Mouse (Mus musculus) heart, embryonic 16.5 days (tissue): ENCODE results near the gene Riox1. TPM values are rescaled to one million over a fixed set of nuclear protein-coding genes. Genes with fewer than 3 reads are reported as not detected.

Source experiments
- ATAC-seq: fragments of 200-750 bp; cut with Nextera tagmentation; replicated peaks from 2 replicates; pipeline ENCODE4 v1.8.0; 2017; ENCODE audit warnings: moderate number of reproducible peaks; ENCODE audit not compliant: insufficient read depth, low FRiP score; ENCODE audit errors: extremely low read depth
- H3K27ac ChIP-seq: fragments of 300-500 bp; sonication (generic); 2 replicates; pipeline ENCODE4 v1.5.1; 2014; ENCODE audit warnings: mild to moderate bottlenecking, low read length, control low read depth, moderate library complexity
- H3K27me3 ChIP-seq: fragments of 300-500 bp; sonication (generic); 2 replicates; pipeline ENCODE4 v1.6.1; 2014; ENCODE audit warnings: low read length, mixed read lengths; ENCODE audit not compliant: control insufficient read depth, insufficient read depth
- H3K36me3 ChIP-seq: fragments of 300-500 bp; sonication (generic); 2 replicates; pipeline ENCODE4 v1.6.1; 2014; ENCODE audit not compliant: control insufficient read depth, insufficient read depth
- H3K4me1 ChIP-seq: fragments of 300-500 bp; sonication (generic); 2 replicates; pipeline ENCODE4 v1.6.1; 2014; ENCODE audit warnings: low read length, mixed read lengths; ENCODE audit not compliant: control insufficient read depth, insufficient read depth
- H3K4me2 ChIP-seq: fragments of 300-500 bp; sonication (generic); 2 replicates; pipeline ENCODE4 v1.6.1; 2014; ENCODE audit warnings: low read depth, mild to moderate bottlenecking, control low read depth, low read length
- H3K4me3 ChIP-seq: fragments of 300-500 bp; sonication (generic); 2 replicates; pipeline ENCODE4 v1.5.1; 2014; ENCODE audit warnings: mild to moderate bottlenecking, control low read depth, low read length
- H3K9ac ChIP-seq: fragments of 300-500 bp; sonication (generic); 2 replicates; pipeline ENCODE4 v1.6.1; 2014; ENCODE audit warnings: low read length, control low read depth
- H3K9me3 ChIP-seq: fragments of 300-500 bp; sonication (generic); replicated peaks from 2 replicates; pipeline ENCODE4 v1.6.1; 2016; ENCODE audit warnings: low read length; ENCODE audit not compliant: control insufficient read depth
- WGBS: fragments of 180-500 bp; shearing (Covaris S2); extraction: QIAGEN DNeasy Blood & Tissue Kit; methylation state at CpG from one replicate; pipeline ENCODE4 v1.1.7; 2014; 5-methylcytosine and 5-hydroxymethylcytosine counted together
- polyA plus RNA-seq: library from polyadenylated mRNA; unstranded; fragments of >200 nt; fragmentation: Nextera tagmentation; extraction: Ambion mirVana; gene quantifications from 2 replicates; pipeline ENCODE4 v1.2.1, GENCODE M21; 2015

The Riox1 gene
- polyA plus RNA-seq, 1 experiment from 2014 or later, result 7.9 TPM

GRCm38 (mm10) chr12:83965235-83965634 lies 14.8 kb downstream of the Riox1 start:
- no peak for ATAC-seq
- Histone ChIP-seq H3K9me3 (no peaks in the 10 kb centered on the region), H3K27me3 (no peaks in the 10 kb centered on the region), H3K4me3 (no peak overlapping the region), H3K27ac (no peak overlapping the region), H3K9ac (no peak overlapping the region), H3K4me1 (no peaks in the 10 kb centered on the region), H3K36me3 (no peaks in the 10 kb centered on the region), H3K4me2 (no peak overlapping the region)
- 65% methylated on average over 7 of the region's 7 CpGs for WGBS

GRCm38 (mm10) chr12:83972117-83972516 lies 21.7 kb downstream of the Riox1 start:
- ATAC-seq, result peak; percentile 28; the same call in 1 of the 2 replicates
- WGBS, result 59% methylated on average over 2 of the region's 2 CpGs
- no peaks in the 10 kb centered on the region for H3K27me3 ChIP-seq

GRCm38 (mm10) chr12:83978862-83979261 lies 28.5 kb downstream of the Riox1 start:
- H3K4me1 ChIP-seq, result no peaks in the 10 kb centered on the region
- H3K4me3 ChIP-seq, result no peak overlapping the region
- no peaks in the 10 kb centered on the region for H3K27me3 ChIP-seq
- H3K4me2 ChIP-seq, result no peak overlapping the region
- no peaks in the 10 kb centered on the region for H3K36me3 ChIP-seq
- ATAC-seq, result no peak
- H3K9ac ChIP-seq, result no peak overlapping the region
- H3K27ac ChIP-seq, result no peak overlapping the region
- H3K9me3 ChIP-seq, result peaks cover 4% of the 10 kb centered on the region
- WGBS, result 85% methylated on average over 6 of the region's 6 CpGs

More at GRCm38 (mm10) chr12:83972117-83972516, 21.7 kb downstream of the Riox1 start:
- H3K4me2 ChIP-seq, result no peak overlapping the region
- no peaks in the 10 kb centered on the region for H3K4me1 ChIP-seq
- peaks cover 4% of the 10 kb centered on the region; the same call in 1 of the 2 replicates for H3K9me3 ChIP-seq
- no peak overlapping the region for H3K27ac ChIP-seq
- no peak overlapping the region for H3K9ac ChIP-seq
- H3K36me3 ChIP-seq, result no peaks in the 10 kb centered on the region
- H3K4me3 ChIP-seq, result no peak overlapping the region

GRCm38 (mm10) chr12:83981615-83982014 lies 31.2 kb downstream of the Riox1 start:
- no peak overlapping the region for H3K27ac ChIP-seq
- H3K27me3 ChIP-seq, result no peaks in the 10 kb centered on the region
- H3K9me3 ChIP-seq, result no peaks in the 10 kb centered on the region; the same call in 1 of the 2 replicates
- no peak for ATAC-seq
- no peak overlapping the region for H3K9ac ChIP-seq
- peaks cover 3% of the 10 kb centered on the region for H3K4me1 ChIP-seq
- 79% methylated on average over 4 of the region's 4 CpGs for WGBS
- no peaks in the 10 kb centered on the region for H3K36me3 ChIP-seq
- no peak overlapping the region for H3K4me3 ChIP-seq
- no peak overlapping the region for H3K4me2 ChIP-seq

- H3K27ac ChIP-seq, result no peak within 1 kb of the TSS
- no peak for ATAC-seq
- H3K9me3 ChIP-seq, result no peaks in the 10 kb centered on the region; the same call in 1 of the 2 replicates
- H3K36me3 ChIP-seq, result no peaks in the 10 kb centered on the region
- no peak within 1 kb of the TSS for H3K9ac ChIP-seq
- no peak within 1 kb of the TSS for H3K4me3 ChIP-seq
- no peak within 1 kb of the TSS for H3K4me2 ChIP-seq
- H3K27me3 ChIP-seq, result no peaks in the 10 kb centered on the region
- peaks cover 14% of the 10 kb centered on the region for H3K4me1 ChIP-seq
- 77% methylated on average over 4 of the region's 4 CpGs for WGBS
Observed at GRCm38 (mm10) chr12:83984752-83985151, 34.3 kb downstream of the Riox1 start, which contains the start of gene Heatr4. Gene Heatr4, minus strand, starts transcription at chr12:83984852.

DNA sequence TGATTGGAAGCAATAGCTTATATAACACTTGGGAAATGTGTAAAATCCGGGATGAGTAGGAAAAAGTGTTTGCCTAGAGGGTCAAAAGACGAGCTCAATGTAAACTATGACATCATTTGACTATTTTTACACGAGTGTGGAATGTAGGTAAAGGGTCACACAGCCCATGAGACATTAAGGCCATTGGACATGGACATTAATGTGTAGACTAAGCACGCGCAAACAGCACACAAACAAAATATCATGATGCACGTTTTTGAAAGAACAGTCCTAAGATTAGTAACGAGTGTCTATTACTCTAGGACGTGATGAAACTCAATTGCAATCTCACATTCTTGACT lies 36.8 kb downstream of the Riox1 start:
- no peaks in the 10 kb centered on the region; the same call in 1 of the 2 replicates for H3K9me3 ChIP-seq
- peak overlapping the region; percentile 99 for H3K27ac ChIP-seq
- H3K27me3 ChIP-seq, result no peaks in the 10 kb centered on the region
- WGBS, result 9% methylated on average over 8 of the region's 8 CpGs
- H3K36me3 ChIP-seq, result no peaks in the 10 kb centered on the region
- ATAC-seq, result peak; percentile 64
- H3K9ac ChIP-seq, result peak overlapping the region; percentile 90
- peak overlapping the region; percentile 67 for H3K4me2 ChIP-seq
- H3K4me3 ChIP-seq, result peak overlapping the region; percentile 70
- peaks cover 14% of the 10 kb centered on the region for H3K4me1 ChIP-seq

DNA sequence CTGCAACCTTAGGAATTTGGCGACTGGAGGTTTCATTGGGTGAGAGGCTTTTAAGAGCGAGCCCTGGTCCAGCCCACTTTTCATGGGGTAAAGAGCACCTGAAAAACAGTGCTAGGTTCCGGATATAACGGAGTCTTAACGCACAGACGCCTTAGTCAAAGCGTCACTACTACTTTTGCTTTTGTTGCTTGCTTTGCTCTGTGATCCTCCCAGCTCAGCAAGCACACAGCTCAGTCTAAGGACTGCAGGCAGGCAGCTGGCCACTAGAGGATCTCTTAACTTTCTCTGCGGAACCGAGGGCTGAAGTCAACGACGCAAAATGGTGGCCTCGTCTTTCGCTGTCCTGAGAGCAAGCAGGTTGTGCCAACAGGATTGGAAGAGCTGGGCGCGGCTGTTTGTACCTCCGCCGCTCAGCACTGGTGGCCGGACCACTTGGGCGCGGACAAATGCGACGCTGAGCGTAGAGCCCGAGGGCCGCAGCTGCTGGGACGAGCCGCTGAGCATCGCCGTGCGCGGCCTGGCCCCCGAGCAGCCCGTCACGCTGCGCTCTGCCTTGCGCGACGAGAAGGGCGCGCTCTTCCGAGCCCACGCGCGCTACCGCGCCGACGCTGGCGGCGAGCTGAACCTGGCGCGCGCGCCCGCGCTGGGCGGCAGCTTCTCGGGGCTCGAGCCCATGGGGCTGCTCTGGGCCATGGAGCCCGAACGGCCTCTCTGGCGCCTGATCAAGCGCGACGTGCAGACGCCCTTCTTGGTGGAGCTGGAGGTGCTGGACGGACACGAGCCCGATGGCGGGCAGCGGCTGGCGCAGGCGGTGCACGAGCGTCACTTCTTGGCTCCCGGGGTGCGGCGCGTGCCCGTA lies 37.4 kb downstream of the Riox1 start, which contains the start of gene Acot2:
Acot2 (plus strand) TSS at position 279 of the 859 bp plus-strand sequence.
- ATAC-seq, result peak; percentile 82
- no peaks in the 10 kb centered on the region; the same call in 1 of the 2 replicates for H3K9me3 ChIP-seq
- peaks cover 14% of the 10 kb centered on the region for H3K4me1 ChIP-seq
- H3K4me3 ChIP-seq, result peak within 1 kb of the TSS; percentile 70
- no peaks in the 10 kb centered on the region for H3K27me3 ChIP-seq
- under 1% methylated on average over 79 of the region's 80 CpGs for WGBS
- H3K4me2 ChIP-seq, result peak within 1 kb of the TSS; percentile 67
- peak within 1 kb of the TSS; percentile 99 for H3K27ac ChIP-seq
- peak within 1 kb of the TSS; percentile 90 for H3K9ac ChIP-seq
- H3K36me3 ChIP-seq, result no peaks in the 10 kb centered on the region; the same call in 1 of the 2 replicates

DNA sequence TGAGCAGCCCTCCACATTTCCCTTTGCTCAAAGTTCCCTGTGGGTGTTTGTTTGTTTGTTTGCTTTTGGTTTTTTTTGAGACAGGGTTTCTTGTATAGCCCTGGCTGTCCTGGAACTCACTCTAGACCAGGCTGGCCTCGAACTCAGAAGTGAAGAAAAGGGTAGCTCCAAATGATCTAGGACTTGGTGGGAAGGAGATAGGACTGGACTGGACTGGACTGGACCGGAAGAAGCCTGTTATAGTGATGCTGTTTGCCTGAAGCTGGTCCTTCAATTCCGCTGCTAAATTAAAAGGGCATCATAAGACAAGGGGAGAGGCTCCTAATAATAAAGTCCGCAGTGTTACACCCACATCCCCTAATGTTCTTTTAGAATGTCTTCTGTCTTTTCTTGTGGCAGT lies 38.1 kb downstream of the Riox1 start:
- H3K36me3 ChIP-seq, result peaks cover 5% of the 10 kb centered on the region
- no peak for ATAC-seq
- no peaks in the 10 kb centered on the region for H3K9me3 ChIP-seq
- peak overlapping the region; percentile 70 for H3K4me3 ChIP-seq
- H3K4me1 ChIP-seq, result peaks cover 14% of the 10 kb centered on the region
- H3K27me3 ChIP-seq, result no peaks in the 10 kb centered on the region
- 55% methylated on average over 4 of the region's 4 CpGs for WGBS
- H3K27ac ChIP-seq, result peak overlapping the region; percentile 99
- H3K9ac ChIP-seq, result peak overlapping the region; percentile 90
- peak overlapping the region; percentile 67 for H3K4me2 ChIP-seq

DNA sequence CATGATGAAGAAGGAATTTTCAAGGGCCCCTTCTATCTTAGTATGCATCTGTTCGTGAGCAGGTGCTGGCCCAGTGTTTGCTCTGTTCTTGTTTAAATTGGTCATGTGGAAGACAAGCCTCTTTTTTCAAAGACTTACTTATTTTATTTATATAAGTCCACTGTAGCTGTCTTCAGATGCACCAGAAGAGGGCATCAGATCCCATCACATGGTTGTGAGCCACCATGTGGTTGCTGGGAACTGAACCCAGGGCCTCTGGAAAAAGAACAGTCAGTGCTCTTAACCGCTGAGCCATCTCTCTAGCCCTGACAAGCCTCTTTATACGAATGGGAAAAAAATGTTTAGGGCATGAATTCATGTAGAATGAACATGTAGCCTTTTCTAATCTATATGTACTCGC lies 39.0 kb downstream of the Riox1 start:
- peaks cover 10% of the 10 kb centered on the region for H3K36me3 ChIP-seq
- no peak overlapping the region for H3K9ac ChIP-seq
- H3K9me3 ChIP-seq, result 0 out of 2 replicates have a peak, but pooled peaks cover 2% of the 10 kb centered on the region
- peak overlapping the region; percentile 67 for H3K4me2 ChIP-seq
- no peaks in the 10 kb centered on the region for H3K27me3 ChIP-seq
- ATAC-seq, result no peak
- no peak overlapping the region for H3K4me3 ChIP-seq
- H3K4me1 ChIP-seq, result peaks cover 14% of the 10 kb centered on the region
- H3K27ac ChIP-seq, result no peak overlapping the region
- 96% methylated on average over 4 of the region's 4 CpGs for WGBS
